Mouse (Mus musculus) forelimb bud, embryonic 11.5 days (tissue): ENCODE data around the gene Fsd2.

Experiments
- DNase-seq: peaks from one replicate; pipeline ENCODE4 v3.0.0-alpha.2; 2012; ENCODE audit warnings: low read depth, low spot score

Gene Fsd2

GRCm38 (mm10) chr7:81571941-81572441, 5.2 kb upstream of the Fsd2 start:
- DNase-seq = no peak

GRCm38 (mm10) chr7:81571108-81571940, 4.6 kb upstream of the Fsd2 start, which contains the start of gene Whamm:
TSS of gene Whamm (plus strand) at chr7:81571266.
- peak; percentile 91 for DNase-seq

GRCm38 (mm10) chr7:81570752-81571107, 4.0 kb upstream of the Fsd2 start:
- no peak for DNase-seq

GRCm38 (mm10) chr7:81570271-81570670, 3.5 kb upstream of the Fsd2 start:
- no peak for DNase-seq

GRCm38 (mm10) chr7:81569851-81570250, 3.1 kb upstream of the Fsd2 start:
- no peak for DNase-seq

- DNase-seq = no peak
These were observed 652 bp upstream of the Fsd2 start for GRCm38 (mm10) chr7:81567396-81567795.

- no peak for DNase-seq
These were observed 412 bp downstream of the Fsd2 start for GRCm38 (mm10) chr7:81566332-81566731.

- peak; percentile 60 for DNase-seq
These were observed 1.2 kb downstream of the Fsd2 start for GRCm38 (mm10) chr7:81565381-81566055.

GRCm38 (mm10) chr7:81564766-81565165, 2.0 kb downstream of the Fsd2 start:
- DNase-seq = no peak

- DNase-seq = no peak
These were observed 3.2 kb downstream of the Fsd2 start for GRCm38 (mm10) chr7:81563506-81564015.

GRCm38 (mm10) chr7:81561211-81561610, 5.5 kb downstream of the Fsd2 start:
- DNase-seq = no peak

GRCm38 (mm10) chr7:81560101-81561049, 6.4 kb downstream of the Fsd2 start:
- DNase-seq = peak; percentile 8

- no peak for DNase-seq
These were observed 7.3 kb downstream of the Fsd2 start for GRCm38 (mm10) chr7:81559231-81559980.

GRCm38 (mm10) chr7:81557985-81558360, 8.8 kb downstream of the Fsd2 start:
- DNase-seq = no peak

- DNase-seq = no peak
These were observed 9.3 kb downstream of the Fsd2 start for GRCm38 (mm10) chr7:81557252-81557984.

- DNase-seq = no peak
These were observed 9.9 kb downstream of the Fsd2 start for GRCm38 (mm10) chr7:81556839-81557238.

GRCm38 (mm10) chr7:81554369-81554768, 12.4 kb downstream of the Fsd2 start:
- peak; percentile 53 for DNase-seq

GRCm38 (mm10) chr7:81553589-81553988, 13.2 kb downstream of the Fsd2 start:
- DNase-seq = no peak

- no peak for DNase-seq
These were observed 17.9 kb downstream of the Fsd2 start for GRCm38 (mm10) chr7:81548864-81549263.

GRCm38 (mm10) chr7:81542934-81543333, 23.8 kb downstream of the Fsd2 start:
- no peak for DNase-seq
